Mouse (Mus musculus) frontal cortex, postnatal 25 days (tissue): ENCODE results near the gene Aes.

ENCODE experiments used
- DNase-seq, 2 experiments: peaks; one replicate each; pipeline ENCODE4 v3.0.0; 2022; ENCODE audit warnings: low spot score in 2 of 2

The Aes gene

GRCm38 (mm10) chr10:81568381-81569191 is 9.3 kb downstream of the Aes start:
- DNase-seq: no peak

GRCm38 (mm10) chr10:81569507-81570237 is 10.4 kb downstream of the Aes start:
- no peak for DNase-seq

GRCm38 (mm10) chr10:81570238-81570800 is 11.0 kb downstream of the Aes start:
- DNase-seq: no peak

- DNase-seq: peak; percentile 85 to 93
Observed at GRCm38 (mm10) chr10:81570831-81571500, 11.7 kb downstream of the Aes start.

- DNase-seq: peak; percentile 98 to 99
Observed at GRCm38 (mm10) chr10:81571501-81571876, 12.2 kb downstream of the Aes start.

- no peak for DNase-seq
Observed at GRCm38 (mm10) chr10:81572133-81572671, 12.9 kb downstream of the Aes start.

- DNase-seq: no peak
Observed at GRCm38 (mm10) chr10:81572975-81573374, 13.7 kb downstream of the Aes start.

GRCm38 (mm10) chr10:81574081-81575056 is 15.1 kb downstream of the Aes start, which contains the start of gene Tle2:
Gene Tle2 (plus strand): TSS chr10:81574561.
- no peak for DNase-seq

GRCm38 (mm10) chr10:81575208-81575631 is 15.9 kb downstream of the Aes start:
- DNase-seq: no peak

- no peak for DNase-seq
Observed at GRCm38 (mm10) chr10:81575695-81576094, 16.4 kb downstream of the Aes start.

- DNase-seq: no peak
Observed at GRCm38 (mm10) chr10:81579967-81580366, 20.7 kb downstream of the Aes start.

- DNase-seq: no peak
Observed at GRCm38 (mm10) chr10:81580441-81581070, 21.3 kb downstream of the Aes start.

GRCm38 (mm10) chr10:81583347-81583746 is 24.1 kb downstream of the Aes start:
- no peak for DNase-seq

- DNase-seq: no peak
Observed at GRCm38 (mm10) chr10:81588739-81589138, 29.5 kb downstream of the Aes start.

GRCm38 (mm10) chr10:81591846-81592245 is 32.6 kb downstream of the Aes start:
- no peak for DNase-seq

GRCm38 (mm10) chr10:81592631-81593030 is 33.3 kb downstream of the Aes start:
- no peak for DNase-seq

- DNase-seq: no peak
Observed at GRCm38 (mm10) chr10:81593223-81593622, 33.9 kb downstream of the Aes start.

GRCm38 (mm10) chr10:81593935-81594334 is 34.6 kb downstream of the Aes start:
- no peak for DNase-seq

GRCm38 (mm10) chr10:81595599-81595998 is 36.3 kb downstream of the Aes start:
- no peak for DNase-seq

GRCm38 (mm10) chr10:81596611-81597010 is 37.3 kb downstream of the Aes start:
- DNase-seq: no peak
